Mouse (Mus musculus): ENCODE results near the gene Actn4. TPM values are rescaled to one million over a fixed set of nuclear protein-coding genes. Genes with fewer than 3 reads are reported as not detected.

The Actn4 gene
- polyA plus RNA-seq, 1 experiment from 2014 or later = 402 TPM

DNA sequence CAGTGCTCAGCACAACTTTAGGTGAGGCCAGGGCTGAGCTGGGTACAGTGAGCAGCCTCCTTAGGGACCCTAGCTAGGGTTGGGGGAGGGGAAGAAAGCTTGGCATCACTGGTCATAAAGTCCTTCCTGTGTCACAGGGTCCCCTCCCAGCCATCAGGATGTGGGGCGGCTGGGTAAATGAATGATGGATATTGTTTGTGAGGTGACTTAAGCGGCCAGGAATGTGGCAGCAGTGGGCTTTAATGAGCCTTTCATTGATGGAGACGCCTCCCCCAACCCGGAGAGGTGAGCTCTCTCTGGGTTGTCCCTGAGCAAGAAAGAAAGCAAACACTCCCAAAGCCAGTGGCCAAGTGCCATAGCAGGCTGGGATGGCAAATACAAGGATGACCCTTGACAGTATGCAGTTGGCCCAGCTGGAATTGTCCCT, 38.3 kb downstream of the Actn4 start:
- Histone ChIP-seq H3K9ac (ENCODE audit: low read depth, low read length) (peak overlapping the region; percentile 60), H3K27me3 (replicated peaks; ENCODE audit: control insufficient read depth, insufficient read depth, low read length) (no peaks in the 10 kb centered on the region), H3K27ac (ENCODE audit: low read length) (peak overlapping the region; percentile 91), H3K4me1 (ENCODE audit: control insufficient read depth, insufficient read depth, low read length) (peaks cover 78% of the 10 kb centered on the region), H3K36me3 (ENCODE audit: control insufficient read depth, insufficient read depth, low read length) (peaks cover 4% of the 10 kb centered on the region; the same call in 1 of the 2 replicates), H3K4me3 (ENCODE audit: low read length) (no peak overlapping the region), H3K4me2 (ENCODE audit: low read depth, low read length) (peak overlapping the region; percentile 22; the same call in 1 of the 2 replicates), H3K9me3 (ENCODE audit: control insufficient read depth, low read length) (no peaks in the 10 kb centered on the region)
- WGBS = 16% methylated on average over 4 of the region's 4 CpGs
- no peak for ATAC-seq

DNA sequence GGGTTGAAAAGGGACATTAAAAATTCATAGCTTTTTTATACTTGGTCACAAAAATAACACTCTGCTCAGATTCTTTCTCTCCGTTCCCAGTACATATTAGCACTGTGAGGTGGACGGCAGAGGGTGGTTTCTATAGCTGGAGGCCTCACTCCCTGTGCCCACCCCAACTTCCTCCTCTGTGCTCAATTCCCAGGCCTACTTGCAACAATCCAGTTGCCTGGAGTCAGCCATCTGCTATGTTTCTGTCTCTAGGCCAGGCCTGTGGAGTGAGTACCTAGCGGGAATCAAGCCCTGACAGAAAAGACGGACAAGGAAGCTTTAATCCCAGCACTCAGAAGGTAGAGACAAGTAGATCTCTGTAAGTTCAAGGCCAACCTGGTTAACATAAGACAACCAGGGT, 39.5 kb downstream of the Actn4 start:
- no peak for ATAC-seq
- Histone ChIP-seq H3K9ac (ENCODE audit: low read depth, low read length) (no peak overlapping the region; the same call in 1 of the 2 replicates), H3K27me3 (replicated peaks; ENCODE audit: control insufficient read depth, insufficient read depth, low read length) (no peaks in the 10 kb centered on the region), H3K4me3 (ENCODE audit: low read length) (no peak overlapping the region), H3K4me1 (ENCODE audit: control insufficient read depth, insufficient read depth, low read length) (peaks cover 91% of the 10 kb centered on the region), H3K4me2 (ENCODE audit: low read depth, low read length) (no peak overlapping the region), H3K27ac (ENCODE audit: low read length) (peak overlapping the region; percentile 91), H3K9me3 (ENCODE audit: control insufficient read depth, low read length) (no peaks in the 10 kb centered on the region), H3K36me3 (ENCODE audit: control insufficient read depth, insufficient read depth, low read length) (peaks cover 10% of the 10 kb centered on the region; the same call in 1 of the 2 replicates)
- 59% methylated on average over 4 of the region's 4 CpGs for WGBS

DNA sequence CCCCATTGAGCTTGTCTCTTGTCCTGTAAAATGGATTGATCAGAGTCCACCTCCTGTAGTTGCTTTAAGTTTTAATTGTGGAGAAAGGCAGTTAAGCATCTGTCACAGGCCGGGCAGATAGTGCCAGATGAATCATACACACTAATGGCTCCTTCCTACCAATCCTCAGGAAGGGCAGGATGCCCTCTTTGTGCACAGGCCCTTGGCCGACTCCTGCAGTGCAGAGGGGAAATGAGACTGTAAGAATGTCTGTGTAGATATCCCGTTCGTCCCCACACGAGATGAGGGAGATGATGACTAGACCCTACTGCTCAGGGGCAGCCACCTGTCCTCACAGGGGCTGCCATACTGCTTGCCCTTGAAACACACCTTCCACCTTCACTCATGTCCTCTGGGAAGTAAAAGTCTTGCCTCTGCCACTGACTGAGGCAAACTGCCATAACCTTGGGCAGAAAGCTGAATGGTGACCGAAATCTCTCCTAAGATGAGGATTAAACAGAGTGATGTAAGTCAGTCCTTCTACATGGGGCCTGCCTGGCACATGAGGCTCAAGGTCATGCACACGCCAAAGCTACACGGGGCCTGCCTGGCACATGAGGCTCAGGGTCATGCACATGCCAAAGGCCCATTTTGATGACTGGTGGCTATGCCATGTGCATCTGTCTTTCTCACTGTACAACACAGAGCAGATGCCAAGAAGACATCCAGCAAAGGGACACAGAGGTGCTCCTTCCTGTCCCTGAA, 40.2 kb downstream of the Actn4 start:
- Histone ChIP-seq H3K9me3 (ENCODE audit: control insufficient read depth, low read length) (no peaks in the 10 kb centered on the region), H3K36me3 (ENCODE audit: control insufficient read depth, insufficient read depth, low read length) (peaks cover 15% of the 10 kb centered on the region), H3K27me3 (replicated peaks; ENCODE audit: control insufficient read depth, insufficient read depth, low read length) (no peaks in the 10 kb centered on the region), H3K4me1 (ENCODE audit: control insufficient read depth, insufficient read depth, low read length) (peaks cover 98% of the 10 kb centered on the region), H3K9ac (ENCODE audit: low read depth, low read length) (no peak overlapping the region), H3K4me2 (ENCODE audit: low read depth, low read length) (no peak overlapping the region), H3K4me3 (ENCODE audit: low read length) (no peak overlapping the region), H3K27ac (ENCODE audit: low read length) (peak overlapping the region; percentile 91)
- no peak for ATAC-seq
- 67% methylated on average over 8 of the region's 8 CpGs for WGBS

DNA sequence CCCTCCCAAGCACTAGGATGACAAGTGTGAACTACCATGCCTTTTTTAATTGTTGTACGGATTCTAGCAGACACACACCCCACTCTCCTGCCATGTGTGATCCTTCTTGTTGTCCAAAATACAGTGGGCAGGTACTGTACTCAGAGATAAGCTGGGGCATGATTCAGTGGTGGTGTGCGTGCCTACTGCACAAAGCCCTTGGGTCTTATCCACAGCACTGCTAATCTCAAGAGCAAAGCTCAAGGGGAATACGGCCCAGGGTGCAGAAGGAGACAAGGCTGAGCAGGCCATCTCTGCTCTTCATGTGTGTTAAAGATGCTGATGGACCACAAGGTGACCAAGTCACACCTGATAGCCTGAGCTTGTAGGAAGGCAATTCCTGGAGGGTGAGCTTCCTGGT, 41.0 kb downstream of the Actn4 start:
- WGBS = 74% methylated on average over 3 of the region's 3 CpGs
- peak overlapping the region; percentile 91 for H3K27ac ChIP-seq (ENCODE audit: low read length)
- ATAC-seq = no peak
- peaks cover 16% of the 10 kb centered on the region for H3K36me3 ChIP-seq (ENCODE audit: control insufficient read depth, insufficient read depth, low read length)
- peaks cover 96% of the 10 kb centered on the region for H3K4me1 ChIP-seq (ENCODE audit: control insufficient read depth, insufficient read depth, low read length)
- H3K4me3 ChIP-seq (ENCODE audit: low read length) = no peak overlapping the region
- no peaks in the 10 kb centered on the region for H3K27me3 ChIP-seq (replicated peaks; ENCODE audit: control insufficient read depth, insufficient read depth, low read length)
- H3K9me3 ChIP-seq (ENCODE audit: control insufficient read depth, low read length) = no peaks in the 10 kb centered on the region
- H3K9ac ChIP-seq (ENCODE audit: low read depth, low read length) = no peak overlapping the region
- H3K4me2 ChIP-seq (ENCODE audit: low read depth, low read length) = no peak overlapping the region

DNA sequence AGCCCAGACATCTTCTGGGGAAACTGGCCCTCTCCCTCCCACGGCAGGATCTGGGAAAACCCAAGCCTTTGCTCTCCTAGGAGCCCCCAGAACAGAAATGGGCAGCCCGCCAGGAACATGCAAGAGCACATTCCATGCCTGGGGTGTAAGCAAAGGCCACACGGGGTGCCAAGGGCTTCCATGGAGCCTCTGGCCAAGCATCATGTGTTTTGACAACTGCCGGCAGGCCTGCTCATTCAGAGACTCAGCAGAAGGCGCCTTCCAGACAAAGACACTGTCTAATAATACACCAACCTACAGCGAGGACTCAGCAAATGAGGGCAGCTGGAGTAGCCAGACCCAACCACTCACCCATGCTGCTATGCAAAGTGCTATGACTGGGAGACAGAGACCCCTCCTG, 42.3 kb downstream of the Actn4 start:
- no peaks in the 10 kb centered on the region for H3K9me3 ChIP-seq (ENCODE audit: control insufficient read depth, low read length)
- H3K4me3 ChIP-seq (ENCODE audit: low read length) = no peak overlapping the region
- H3K4me2 ChIP-seq (ENCODE audit: low read depth, low read length) = 0 out of 2 replicates have a peak overlapping the region, but pooled peaks have one; percentile 11
- peak overlapping the region; percentile 91 for H3K27ac ChIP-seq (ENCODE audit: low read length)
- H3K4me1 ChIP-seq (ENCODE audit: control insufficient read depth, insufficient read depth, low read length) = peaks cover 83% of the 10 kb centered on the region
- peak; percentile 58 for ATAC-seq
- no peaks in the 10 kb centered on the region for H3K27me3 ChIP-seq (replicated peaks; ENCODE audit: control insufficient read depth, insufficient read depth, low read length)
- peaks cover 24% of the 10 kb centered on the region for H3K36me3 ChIP-seq (ENCODE audit: control insufficient read depth, insufficient read depth, low read length)
- H3K9ac ChIP-seq (ENCODE audit: low read depth, low read length) = peak overlapping the region; percentile 40; the same call in 1 of the 2 replicates
- 26% methylated on average over 6 of the region's 6 CpGs for WGBS

DNA sequence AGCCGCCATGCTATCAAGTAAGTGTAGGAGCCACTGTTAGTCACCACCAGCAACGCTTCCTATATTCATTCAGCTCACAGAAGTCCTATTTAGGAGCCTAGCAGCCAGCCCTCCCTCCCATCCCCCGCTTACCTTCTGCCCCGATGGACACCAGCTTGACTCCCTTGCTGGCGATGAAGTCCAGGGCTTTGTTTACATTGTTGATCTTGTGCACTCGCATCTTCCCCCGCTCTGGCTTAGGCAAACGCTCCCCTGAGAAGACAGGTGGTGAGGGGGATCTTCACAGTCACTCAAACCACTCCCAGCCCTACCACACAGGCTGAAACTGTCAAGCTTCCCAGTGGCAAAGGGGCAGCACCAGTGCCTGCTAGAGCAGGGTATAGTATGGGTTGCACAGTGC, 43.6 kb downstream of the Actn4 start:
- H3K27me3 ChIP-seq (replicated peaks; ENCODE audit: control insufficient read depth, insufficient read depth, low read length) = no peaks in the 10 kb centered on the region
- 48% methylated on average over 8 of the region's 8 CpGs for WGBS
- peaks cover 70% of the 10 kb centered on the region for H3K4me1 ChIP-seq (ENCODE audit: control insufficient read depth, insufficient read depth, low read length)
- H3K36me3 ChIP-seq (ENCODE audit: control insufficient read depth, insufficient read depth, low read length) = peaks cover 31% of the 10 kb centered on the region
- no peak overlapping the region for H3K4me3 ChIP-seq (ENCODE audit: low read length)
- H3K9ac ChIP-seq (ENCODE audit: low read depth, low read length) = peak overlapping the region; percentile 45; the same call in 1 of the 2 replicates
- ATAC-seq = no peak
- H3K27ac ChIP-seq (ENCODE audit: low read length) = peak overlapping the region; percentile 91
- no peaks in the 10 kb centered on the region for H3K9me3 ChIP-seq (ENCODE audit: control insufficient read depth, low read length)
- H3K4me2 ChIP-seq (ENCODE audit: low read depth, low read length) = no peak overlapping the region

DNA sequence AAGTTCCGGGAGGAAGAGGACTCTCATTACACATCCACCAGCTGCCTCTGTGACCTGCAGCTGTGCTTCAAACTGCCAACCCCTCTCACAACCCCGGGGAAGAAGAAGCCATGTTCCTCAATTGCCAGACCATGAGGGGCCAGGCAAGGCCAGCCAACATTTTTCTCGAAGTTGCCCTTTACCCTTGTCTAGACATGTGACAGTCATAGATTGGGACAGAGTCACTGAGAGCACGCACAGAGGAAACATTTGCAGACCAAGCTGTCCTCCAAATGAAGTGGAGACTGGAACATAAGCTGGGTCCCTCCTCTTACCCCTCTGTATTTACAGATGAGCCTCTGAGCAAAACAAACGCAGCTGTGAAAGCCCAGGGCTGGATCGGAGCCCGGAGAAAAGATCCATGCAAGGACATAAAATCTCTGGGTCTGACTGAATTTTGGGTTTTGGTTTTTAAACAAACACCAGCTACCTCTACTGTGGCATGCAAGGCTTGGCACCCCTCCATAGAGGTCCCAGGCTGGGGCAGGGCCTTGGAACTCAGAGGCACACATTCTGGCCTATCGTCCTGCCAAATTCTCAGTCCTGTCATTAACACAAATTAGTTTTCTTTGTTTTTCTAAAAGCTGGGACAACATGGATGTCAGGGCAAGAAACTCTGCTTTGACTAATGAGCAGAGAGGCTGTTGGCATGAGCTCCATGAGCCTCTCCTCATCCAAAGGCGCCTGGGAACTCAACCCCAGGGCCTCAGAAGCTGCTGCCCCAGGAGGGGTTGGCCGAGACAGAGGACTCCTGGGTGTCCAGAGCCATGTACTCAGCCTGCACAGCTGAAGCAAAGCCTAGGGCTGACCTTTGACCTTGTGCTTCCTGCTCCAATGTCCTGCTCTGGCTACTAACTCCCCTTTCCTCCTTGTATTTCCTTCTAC, 44.4 kb downstream of the Actn4 start:
- no peak overlapping the region for H3K4me2 ChIP-seq (ENCODE audit: low read depth, low read length)
- peak overlapping the region; percentile 45; the same call in 1 of the 2 replicates for H3K9ac ChIP-seq (ENCODE audit: low read depth, low read length)
- no peak overlapping the region for H3K4me3 ChIP-seq (ENCODE audit: low read length)
- WGBS = 45% methylated on average over 10 of the region's 10 CpGs
- H3K36me3 ChIP-seq (ENCODE audit: control insufficient read depth, insufficient read depth, low read length) = peaks cover 39% of the 10 kb centered on the region
- peak overlapping the region; percentile 91 for H3K27ac ChIP-seq (ENCODE audit: low read length)
- no peaks in the 10 kb centered on the region for H3K27me3 ChIP-seq (replicated peaks; ENCODE audit: control insufficient read depth, insufficient read depth, low read length)
- peak; percentile 52 for ATAC-seq
- H3K9me3 ChIP-seq (ENCODE audit: control insufficient read depth, low read length) = no peaks in the 10 kb centered on the region
- H3K4me1 ChIP-seq (ENCODE audit: control insufficient read depth, insufficient read depth, low read length) = peaks cover 63% of the 10 kb centered on the region

DNA sequence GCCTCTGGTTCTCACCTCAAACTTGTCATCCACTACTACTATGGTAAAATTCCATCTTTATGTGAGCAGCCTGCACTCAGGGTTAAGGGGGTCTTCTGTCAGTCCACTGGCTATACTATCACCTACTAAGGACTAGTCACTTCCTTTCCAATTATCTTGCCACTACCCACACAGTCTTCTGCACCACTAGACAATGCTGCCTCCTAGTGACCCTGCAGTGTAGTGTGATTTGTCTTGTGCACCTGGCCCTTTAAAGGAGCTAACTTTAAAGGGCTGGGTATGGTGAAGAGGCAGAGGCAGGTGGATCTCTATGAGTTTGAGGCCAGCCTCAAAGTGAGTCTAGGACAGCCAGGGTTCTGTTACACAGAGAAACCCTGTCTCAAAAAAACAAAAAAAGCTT, 45.6 kb downstream of the Actn4 start:
- Histone ChIP-seq H3K4me3 (ENCODE audit: low read length) (no peak overlapping the region), H3K27ac (ENCODE audit: low read length) (peak overlapping the region; percentile 91; the same call in 1 of the 2 replicates), H3K9ac (ENCODE audit: low read depth, low read length) (no peak overlapping the region), H3K4me2 (ENCODE audit: low read depth, low read length) (no peak overlapping the region), H3K36me3 (ENCODE audit: control insufficient read depth, insufficient read depth, low read length) (peaks cover 46% of the 10 kb centered on the region), H3K9me3 (ENCODE audit: control insufficient read depth, low read length) (no peaks in the 10 kb centered on the region), H3K4me1 (ENCODE audit: control insufficient read depth, insufficient read depth, low read length) (peaks cover 50% of the 10 kb centered on the region), H3K27me3 (replicated peaks; ENCODE audit: control insufficient read depth, insufficient read depth, low read length) (no peaks in the 10 kb centered on the region)
- no peak for ATAC-seq

DNA sequence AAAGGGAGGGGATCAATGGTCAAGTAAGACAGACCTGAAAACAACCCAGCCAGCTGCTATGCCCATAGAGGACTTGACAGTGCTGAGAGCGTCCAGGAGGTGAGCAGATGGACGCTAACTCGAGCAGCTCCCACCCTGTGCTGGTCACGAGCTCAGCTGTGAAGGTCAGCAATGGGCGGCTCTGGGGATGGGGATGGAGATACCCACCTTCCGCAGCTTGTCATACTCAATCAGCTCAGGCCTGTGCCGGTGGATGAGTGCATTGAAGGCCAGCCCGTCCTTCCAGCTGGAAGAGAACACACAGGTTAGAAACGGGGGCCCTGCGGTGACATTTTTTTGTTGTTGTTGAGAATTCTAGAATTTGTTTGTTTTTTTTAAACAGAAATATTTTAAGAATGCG, 49.0 kb downstream of the Actn4 start:
- H3K4me1 ChIP-seq (ENCODE audit: control insufficient read depth, insufficient read depth, low read length) = peaks cover 18% of the 10 kb centered on the region
- no peak overlapping the region for H3K4me3 ChIP-seq (ENCODE audit: low read length)
- no peak overlapping the region for H3K4me2 ChIP-seq (ENCODE audit: low read depth, low read length)
- 78% methylated on average over 11 of the region's 11 CpGs for WGBS
- no peak for ATAC-seq
- H3K27ac ChIP-seq (ENCODE audit: low read length) = no peak overlapping the region
- no peaks in the 10 kb centered on the region for H3K9me3 ChIP-seq (ENCODE audit: control insufficient read depth, low read length)
- H3K9ac ChIP-seq (ENCODE audit: low read depth, low read length) = no peak overlapping the region
- peaks cover 46% of the 10 kb centered on the region for H3K36me3 ChIP-seq (ENCODE audit: control insufficient read depth, insufficient read depth, low read length)
- H3K27me3 ChIP-seq (replicated peaks; ENCODE audit: control insufficient read depth, insufficient read depth, low read length) = no peaks in the 10 kb centered on the region
